Mouse (Mus musculus) CH12.LX (cell line): ENCODE measurements around the gene Runx2. TPM values are rescaled to one million over a fixed set of nuclear protein-coding genes. Genes with fewer than 3 reads are reported as not detected.

ENCODE experiments used
- DNase-seq: peaks from one replicate; pipeline ENCODE4 v3.0.0-alpha.2; 2013; ENCODE audit errors: extremely low read depth
- H3K27ac ChIP-seq: 2 replicates; pipeline ENCODE4 v1.5.1; 2012; ENCODE audit warnings: low read depth, mild to moderate bottlenecking, control low read depth, moderate library complexity; ENCODE audit not compliant: insufficient read depth
- H3K27me3 ChIP-seq: replicated peaks from 2 replicates; pipeline ENCODE3; 2012; ENCODE audit warnings: inconsistent platforms
- H3K36me3 ChIP-seq, 2 experiments: replicated peaks in 1 of 2; 2 replicates each; pipeline versions ENCODE3 to v1.6.1; 2012; ENCODE audit warnings: inconsistent platforms in 1 of 2, low read length in 1 of 2, mild to moderate bottlenecking in 1 of 2, mixed read lengths in 1 of 2, moderate library complexity in 1 of 2; ENCODE audit not compliant: control insufficient read depth in 1 of 2, insufficient read depth in 1 of 2
- H3K4me1 ChIP-seq, 2 experiments: 2 replicates each; pipeline ENCODE4 v1.6.1; 2012; ENCODE audit warnings: inconsistent platforms in 1 of 2, moderate library complexity in 1 of 2; ENCODE audit not compliant: insufficient read depth in 2 of 2, control insufficient read depth in 1 of 2
- H3K4me2 ChIP-seq: 2 replicates; pipeline ENCODE4 v1.6.1; 2012; ENCODE audit warnings: low read depth, mild to moderate bottlenecking, control low read depth; ENCODE audit not compliant: poor library complexity, insufficient read depth, severe bottlenecking
- H3K4me3 ChIP-seq, 3 experiments: fragments of 150-350 bp in 1 of 3; sonication (generic) in 1 of 3; replicated peaks in 1 of 3; 2 replicates each; pipeline versions ENCODE3 to v1.5.1; 2011 to 2012; ENCODE audit warnings: low read depth in 2 of 3, low read length in 2 of 3, mild to moderate bottlenecking in 2 of 3, moderate library complexity in 2 of 3, control low read depth in 1 of 3, improper control_type of control experiment in 1 of 3, inconsistent platforms in 1 of 3, mixed read lengths in 1 of 3; ENCODE audit not compliant: poor library complexity in 1 of 3
- H3K79me2 ChIP-seq: replicated peaks from 2 replicates; pipeline ENCODE4 v1.6.1; 2012; ENCODE audit warnings: mild to moderate bottlenecking, moderate library complexity; ENCODE audit not compliant: control insufficient read depth, poor library complexity, insufficient read depth, severe bottlenecking; ENCODE audit errors: extremely low read depth
- H3K9ac ChIP-seq: 2 replicates; pipeline ENCODE4 v1.6.1; 2012; ENCODE audit warnings: low read depth, mild to moderate bottlenecking, control low read depth, moderate library complexity; ENCODE audit not compliant: insufficient read depth
- H3K9me3 ChIP-seq: replicated peaks from 2 replicates; pipeline ENCODE3; 2012; ENCODE audit warnings: low read length, inconsistent platforms, mixed read lengths
- BHLHE40 ChIP-seq: IDR thresholded peaks from 2 replicates; pipeline ENCODE4 v1.6.1; 2011; ENCODE audit warnings: mild to moderate bottlenecking, low read depth, low read length, improper control_type of control experiment
- CHD1 ChIP-seq: IDR thresholded peaks from 2 replicates; pipeline ENCODE4 v1.6.1; 2012; ENCODE audit warnings: low read depth, low read length, improper control_type of control experiment, inconsistent platforms
- CHD2 ChIP-seq: IDR thresholded peaks from 2 replicates; pipeline ENCODE4 v1.6.1; 2011; ENCODE audit warnings: low read length, improper control_type of control experiment
- CTCF ChIP-seq, 2 experiments: IDR thresholded peaks in 1 of 2; conservative IDR thresholded peaks in 1 of 2; 2 replicates each; pipeline ENCODE4 v1.5.1; 2011 to 2012; ENCODE audit warnings: low read depth in 2 of 2, low read length in 2 of 2, improper control_type of control experiment in 1 of 2, inconsistent platforms in 1 of 2, mild to moderate bottlenecking in 1 of 2, moderate library complexity in 1 of 2
- E2F4 ChIP-seq: IDR thresholded peaks from 2 replicates; pipeline ENCODE4 v1.6.1; 2011; ENCODE audit warnings: low read depth, low read length, improper control_type of control experiment; ENCODE audit not compliant: insufficient replicate concordance
- ELF1 ChIP-seq: IDR thresholded peaks from 2 replicates; pipeline ENCODE4 v1.6.1; 2014; ENCODE audit warnings: low read depth, mild to moderate bottlenecking, inconsistent platforms, low read length, improper control_type of control experiment
- EP300 ChIP-seq: IDR thresholded peaks from 2 replicates; pipeline ENCODE4 v1.6.1; 2011; ENCODE audit warnings: low read length, improper control_type of control experiment
- ETS1 ChIP-seq: conservative IDR thresholded peaks from 2 replicates; pipeline ENCODE4 v1.6.1; 2012; ENCODE audit warnings: low read depth, mild to moderate bottlenecking, inconsistent platforms, low read length, improper control_type of control experiment, moderate library complexity
- GABPA ChIP-seq: IDR thresholded peaks from 2 replicates; pipeline ENCODE4 v1.6.1; 2012; ENCODE audit warnings: low read depth, low read length, improper control_type of control experiment, inconsistent platforms; ENCODE audit not compliant: insufficient replicate concordance
- HCFC1 ChIP-seq: IDR thresholded peaks from 2 replicates; pipeline ENCODE4 v1.6.1; 2012; ENCODE audit warnings: low read depth, mild to moderate bottlenecking, inconsistent platforms, low read length, improper control_type of control experiment
- IRF4 ChIP-seq: IDR thresholded peaks from 2 replicates; pipeline ENCODE4 v1.6.1; 2014; ENCODE audit warnings: low read depth, mild to moderate bottlenecking, inconsistent platforms, low read length, improper control_type of control experiment
- JUN ChIP-seq: IDR thresholded peaks from 2 replicates; pipeline ENCODE4 v1.6.1; 2011; ENCODE audit warnings: low read depth, mild to moderate bottlenecking, low read length, improper control_type of control experiment, moderate library complexity; ENCODE audit not compliant: insufficient read depth
- MAFK ChIP-seq: IDR thresholded peaks from 2 replicates; pipeline ENCODE4 v1.6.1; 2011; ENCODE audit warnings: low read length, improper control_type of control experiment; ENCODE audit not compliant: insufficient replicate concordance
- MAX ChIP-seq: IDR thresholded peaks from 2 replicates; pipeline ENCODE4 v1.6.1; 2011; ENCODE audit warnings: low read length, improper control_type of control experiment
- MAZ ChIP-seq: IDR thresholded peaks from 2 replicates; pipeline ENCODE4 v1.6.1; 2012; ENCODE audit warnings: low read depth, mild to moderate bottlenecking, inconsistent platforms, low read length, improper control_type of control experiment, moderate library complexity
- MEF2A ChIP-seq: IDR thresholded peaks from 2 replicates; pipeline ENCODE4 v1.6.1; 2014; ENCODE audit warnings: low read depth, mild to moderate bottlenecking, inconsistent platforms, low read length, improper control_type of control experiment, borderline replicate concordance
- MXI1 ChIP-seq: IDR thresholded peaks from 2 replicates; pipeline ENCODE4 v1.6.1; 2011; ENCODE audit warnings: mild to moderate bottlenecking, low read depth, low read length, improper control_type of control experiment
- MYC ChIP-seq: IDR thresholded peaks from 2 replicates; pipeline ENCODE4 v1.6.1; 2011; ENCODE audit warnings: low read depth, mild to moderate bottlenecking, improper control_type of control experiment, low read length
- NELFE ChIP-seq: IDR thresholded peaks from 2 replicates; pipeline ENCODE4 v1.6.1; 2011; ENCODE audit warnings: low read depth, low read length, improper control_type of control experiment
- NRF1 ChIP-seq: IDR thresholded peaks from 2 replicates; pipeline ENCODE4 v1.6.1; 2014; ENCODE audit warnings: low read depth, mild to moderate bottlenecking, inconsistent platforms, low read length, improper control_type of control experiment, moderate library complexity
- PAX5 ChIP-seq: IDR thresholded peaks from 2 replicates; pipeline ENCODE4 v1.6.1; 2012; ENCODE audit warnings: low read length, inconsistent platforms, mixed read lengths
- POLR2A ChIP-seq: IDR thresholded peaks from 2 replicates; pipeline ENCODE4 v1.6.1; 2011; ENCODE audit warnings: low read depth, mild to moderate bottlenecking, improper control_type of control experiment, low read length
- POLR2AphosphoS2 ChIP-seq: IDR thresholded peaks from 2 replicates; pipeline ENCODE4 v1.6.1; 2011; ENCODE audit warnings: low read depth, low read length, improper control_type of control experiment
- RAD21 ChIP-seq: IDR thresholded peaks from 2 replicates; pipeline ENCODE4 v1.6.1; 2011; ENCODE audit warnings: low read depth, mild to moderate bottlenecking, low read length, improper control_type of control experiment, moderate library complexity
- RCOR1 ChIP-seq: conservative IDR thresholded peaks from 2 replicates; pipeline ENCODE4 v1.6.1; 2012; ENCODE audit warnings: low read depth, mild to moderate bottlenecking, inconsistent platforms, low read length, improper control_type of control experiment
- SIN3A ChIP-seq: IDR thresholded peaks from 2 replicates; pipeline ENCODE4 v1.6.1; 2012; ENCODE audit warnings: low read length, improper control_type of control experiment, inconsistent platforms
- SMC3 ChIP-seq: IDR thresholded peaks from 2 replicates; pipeline ENCODE4 v1.6.1; 2011; ENCODE audit warnings: low read depth, low read length, improper control_type of control experiment
- TBP ChIP-seq: conservative IDR thresholded peaks from 2 replicates; pipeline ENCODE4 v1.6.1; 2011; ENCODE audit warnings: low read depth, low read length, improper control_type of control experiment
- TCF12 ChIP-seq: IDR thresholded peaks from 2 replicates; pipeline ENCODE4 v1.6.1; 2014; ENCODE audit warnings: low read depth, mild to moderate bottlenecking, inconsistent platforms, low read length, improper control_type of control experiment
- UBTF ChIP-seq: IDR thresholded peaks from 2 replicates; pipeline ENCODE4 v1.6.1; 2012; ENCODE audit warnings: low read depth, mild to moderate bottlenecking, inconsistent platforms, low read length, improper control_type of control experiment, moderate library complexity
- USF1 ChIP-seq: IDR thresholded peaks from 2 replicates; pipeline ENCODE4 v1.6.1; 2014; ENCODE audit warnings: low read depth, mild to moderate bottlenecking, inconsistent platforms, low read length, improper control_type of control experiment
- USF2 ChIP-seq: conservative IDR thresholded peaks from 2 replicates; pipeline ENCODE4 v1.6.1; 2011; ENCODE audit warnings: low read depth, low read length, improper control_type of control experiment
- ZC3H11A ChIP-seq: IDR thresholded peaks from 2 replicates; pipeline ENCODE4 v1.6.1; 2012; ENCODE audit warnings: low read depth, mild to moderate bottlenecking, inconsistent platforms, low read length, improper control_type of control experiment
- ZKSCAN1 ChIP-seq: IDR thresholded peaks from 2 replicates; pipeline ENCODE4 v1.6.1; 2012; ENCODE audit warnings: low read depth, inconsistent platforms, low read length, improper control_type of control experiment, borderline replicate concordance
- ZMIZ1 ChIP-seq: IDR thresholded peaks from 2 replicates; pipeline ENCODE4 v1.6.1; 2012; ENCODE audit warnings: low read depth, mild to moderate bottlenecking, inconsistent platforms, low read length, improper control_type of control experiment
- ZNF384 ChIP-seq: IDR thresholded peaks from 2 replicates; pipeline ENCODE4 v1.6.1; 2012; ENCODE audit warnings: low read depth, low read length, improper control_type of control experiment, inconsistent platforms
- dilution Hi-C: fragments of 300-500 bp; cut with MboI; formaldehyde crosslinking; loops from 2 replicates; pipeline ENCODE4 v1.14.3; 2020; ENCODE audit warnings: low sequenced_read_pairs; ENCODE audit not compliant: extremely low pct_unique_long_range_greater_than_20kb, extremely low pct_ligation_motif_present
- in situ Hi-C: fragments of 300-500 bp; cut with MboI; formaldehyde crosslinking; loops from 3 replicates; pipeline ENCODE4 v1.14.3; 2019; ENCODE audit warnings: low sequenced_read_pairs, low pct_ligation_motif_present, low pct_unique_long_range_greater_than_20kb, mixed read lengths
- polyA plus RNA-seq: library from polyadenylated mRNA; unstranded; fragments of >175 nt; gene quantifications from 2 replicates; pipeline ENCODE4 v1.2.1, GENCODE M21; 2012; ENCODE audit warnings: low read depth; ENCODE audit not compliant: insufficient read length
- total RNA-seq, 2 experiments: library from RNA; depleted of rRNA; stranded (reverse); fragments of 300-350 nt in 1 of 2; fragments of >200 nt in 1 of 2; gene quantifications; 2 replicates each; pipeline ENCODE4 v1.2.3; 2012 to 2014

Runx2 gene
- total and polyA plus RNA-seq, 3 experiments, result 0.70 to 1.4 (median 1.1) TPM

- TF ChIP-seq MAFK, result 0 out of 2 replicates have a peak, but pooled peaks have one; percentile 1
- peak; percentile 36; the same call in 1 of the 2 replicates for TF ChIP-seq MEF2A
- TF ChIP-seq MAX, result no peak
- 0 out of 2 replicates have a peak, but pooled peaks have one; percentile 12 for TF ChIP-seq E2F4
- no peak for TF ChIP-seq PAX5
- no peak for TF ChIP-seq HCFC1
- TF ChIP-seq CHD1, result peak; percentile 65; the same call in 1 of the 2 replicates
- no peak; the same call in 1 of the 2 replicates for TF ChIP-seq BHLHE40
Measured at GRCm38 (mm10) chr17:44612002-44612401, 202.6 kb downstream of the Runx2 start (continued).

DNA sequence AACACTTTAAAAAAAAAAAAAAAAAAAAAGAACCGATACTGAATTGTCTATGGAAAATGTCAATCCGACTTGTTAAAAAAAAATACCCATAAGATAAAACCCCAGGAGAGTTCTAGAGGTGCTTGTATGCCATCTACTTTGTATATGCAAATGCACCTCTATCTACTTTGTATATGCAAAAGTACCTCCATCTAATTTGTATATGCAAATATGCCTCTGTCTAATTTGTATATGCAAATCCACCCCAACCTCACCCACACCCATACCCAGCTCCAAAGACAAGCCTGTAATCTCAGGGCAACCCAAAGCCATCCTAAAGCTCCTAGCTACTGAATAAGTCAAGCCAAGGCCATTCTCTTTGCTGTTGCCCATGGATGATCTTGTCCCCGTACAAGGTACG, 203.1 kb downstream of the Runx2 start:
- Histone ChIP-seq H3K36me3 (no peaks in the 10 kb centered on the region), H3K9me3 (no peaks in the 10 kb centered on the region), H3K79me2 (peaks cover 15% of the 10 kb centered on the region), H3K27ac (peak overlapping the region; percentile 90), H3K4me1 (peaks cover 13 to 16% of the 10 kb centered on the region in 2 experiments), H3K4me2 (peak overlapping the region; percentile 41; the same call in 1 of the 2 replicates), H3K4me3 (peak overlapping the region in 2 of 3 experiments; percentile 61 to 75), H3K9ac (peak overlapping the region; percentile 98), H3K27me3 (no peaks in the 10 kb centered on the region)
- peak; percentile 74 for DNase-seq
- dilution Hi-C loops (no loop called here), in situ Hi-C loops (no loop called here)
- TF ChIP-seq ZMIZ1, result peak; percentile 73; the same call in 1 of the 2 replicates
- TF ChIP-seq CHD2, result no peak
- TF ChIP-seq ZC3H11A, result no peak
- TF ChIP-seq MYC, result peak; percentile 8; the same call in 1 of the 2 replicates
- TF ChIP-seq ETS1, result peak; percentile 90
- peak; percentile 59; the same call in 1 of the 2 replicates for TF ChIP-seq MEF2A
- TF ChIP-seq PAX5, result no peak
- TF ChIP-seq IRF4, result peak; percentile 92
- TF ChIP-seq EP300, result peak; percentile 91
- no peak for TF ChIP-seq CTCF (conservative IDR thresholded peaks at IDR 0.05 in 1 of 2, IDR thresholded peaks at IDR 0.05 in 1 of 2; ENCODE audit: low read depth in 2 of 2, low read length in 2 of 2)
- no peak for TF ChIP-seq CHD1
- peak; percentile 99 for TF ChIP-seq ZNF384
- 0 out of 2 replicates have a peak, but pooled peaks have one; percentile 10 for TF ChIP-seq HCFC1
- TF ChIP-seq MAZ, result peak; percentile 74
- peak; percentile 74 for TF ChIP-seq POLR2A
- TF ChIP-seq E2F4, result no peak
- TF ChIP-seq NRF1, result no peak
- TF ChIP-seq TBP, result peak; percentile 90
- TF ChIP-seq RAD21, result no peak
- peak; percentile 61; the same call in 1 of the 2 replicates for TF ChIP-seq JUN
- TF ChIP-seq ZKSCAN1, result no peak
- no peak for TF ChIP-seq MXI1
- peak; percentile 42; the same call in 1 of the 2 replicates for TF ChIP-seq SIN3A
- TF ChIP-seq NELFE, result peak; percentile 73
- TF ChIP-seq BHLHE40, result peak; percentile 71
- TF ChIP-seq RCOR1, result peak; percentile 77; the same call in 1 of the 2 replicates
- TF ChIP-seq ELF1, result no peak
- TF ChIP-seq TCF12, result peak; percentile 56; the same call in 1 of the 2 replicates
- TF ChIP-seq USF2, result no peak
- 0 out of 2 replicates have a peak, but pooled peaks have one; percentile 57 for TF ChIP-seq MAFK
- TF ChIP-seq POLR2AphosphoS2, result no peak
- no peak for TF ChIP-seq USF1
- TF ChIP-seq SMC3, result no peak
- no peak for TF ChIP-seq GABPA
- no peak for TF ChIP-seq UBTF
